Mouse (Mus musculus) lung, adult 18-20 months (tissue): Measurements from ENCODE around the gene Fam207a.

ENCODE experiments used
- DNase-seq, 2 experiments: peaks; one replicate each; pipeline ENCODE4 v3.0.0; 2022; ENCODE audit warnings: mixed read lengths in 2 of 2

Fam207a gene

GRCm38 (mm10) chr10:77450159-77450464 is 65.5 kb downstream of the Fam207a start:
- no peak for DNase-seq

- DNase-seq, result peak in 1 of 2 experiments; percentile 41
These were observed 66.0 kb downstream of the Fam207a start for GRCm38 (mm10) chr10:77449315-77450158.

GRCm38 (mm10) chr10:77448698-77449247 is 66.8 kb downstream of the Fam207a start:
- DNase-seq, result no peak

GRCm38 (mm10) chr10:77448209-77448608 is 67.4 kb downstream of the Fam207a start:
- no peak for DNase-seq

- no peak for DNase-seq
These were observed 67.8 kb downstream of the Fam207a start for GRCm38 (mm10) chr10:77447755-77448154.

- DNase-seq, result no peak
These were observed 73.3 kb downstream of the Fam207a start for GRCm38 (mm10) chr10:77442250-77442649.

- DNase-seq, result no peak
These were observed 73.8 kb downstream of the Fam207a start for GRCm38 (mm10) chr10:77441812-77442211.

GRCm38 (mm10) chr10:77440841-77441755 is 74.5 kb downstream of the Fam207a start:
- DNase-seq, result peak; percentile 60 to 67

- peak in 1 of 2 experiments; percentile 20 for DNase-seq
These were observed 75.3 kb downstream of the Fam207a start for GRCm38 (mm10) chr10:77440286-77440685.

- DNase-seq, result no peak
These were observed 76.6 kb downstream of the Fam207a start for GRCm38 (mm10) chr10:77439026-77439425.

GRCm38 (mm10) chr10:77438021-77438420 is 77.6 kb downstream of the Fam207a start:
- no peak for DNase-seq
